Mouse (Mus musculus) intestine, embryonic 14.5 days (tissue): ENCODE measurements around the gene Ifrd1. TPM values are rescaled to one million over a fixed set of nuclear protein-coding genes. Genes with fewer than 3 reads are reported as not detected.

Experiments used
- ATAC-seq: fragments of 200-750 bp; cut with Nextera tagmentation; replicated peaks from 2 replicates; pipeline ENCODE4 v1.8.0; 2017; ENCODE audit warnings: low read depth, moderate number of reproducible peaks, moderate TSS enrichment, moderate library complexity; ENCODE audit not compliant: low FRiP score, low TSS enrichment
- DNase-seq: peaks from one replicate; pipeline ENCODE4 v3.0.0-alpha.2; 2018; ENCODE audit warnings: low spot score
- H3K27ac ChIP-seq: fragments of 300-500 bp; sonication (generic); 2 replicates; pipeline ENCODE4 v1.5.1; 2014; ENCODE audit warnings: low read depth, mild to moderate bottlenecking, control low read depth
- H3K27me3 ChIP-seq: fragments of 300-500 bp; sonication (generic); replicated peaks from 2 replicates; pipeline ENCODE4 v1.6.1; 2014; ENCODE audit warnings: low read length, control low read depth; ENCODE audit not compliant: control insufficient read depth, insufficient read depth
- H3K36me3 ChIP-seq: fragments of 300-500 bp; sonication (generic); 2 replicates; pipeline ENCODE4 v1.6.1; 2014; ENCODE audit warnings: low read length, control low read depth; ENCODE audit not compliant: control insufficient read depth, insufficient read depth
- H3K4me1 ChIP-seq: fragments of 300-500 bp; sonication (generic); replicated peaks from 2 replicates; pipeline ENCODE4 v1.6.1; 2014; ENCODE audit warnings: low read length, control low read depth, mixed read lengths; ENCODE audit not compliant: control insufficient read depth, insufficient read depth
- H3K4me2 ChIP-seq: fragments of 300-500 bp; sonication (generic); 2 replicates; pipeline ENCODE4 v1.6.1; 2014; ENCODE audit warnings: low read length
- H3K4me3 ChIP-seq: fragments of 300-500 bp; sonication (generic); 2 replicates; pipeline ENCODE4 v1.5.1; 2014; ENCODE audit warnings: low read depth, low read length, control low read depth, mixed read lengths
- H3K9ac ChIP-seq: fragments of 300-500 bp; sonication (generic); 2 replicates; pipeline ENCODE4 v1.6.1; 2014; ENCODE audit warnings: mild to moderate bottlenecking, low read length
- H3K9me3 ChIP-seq: fragments of 300-500 bp; sonication (generic); 2 replicates; pipeline ENCODE4 v1.6.1; 2016; ENCODE audit warnings: low read length, control low read depth; ENCODE audit not compliant: control insufficient read depth
- WGBS: fragments of 180-500 bp; shearing (Covaris S2); extraction: QIAGEN DNeasy Blood & Tissue Kit; methylation state at CpG from one replicate; pipeline ENCODE4 v1.1.7; 2014; 5-methylcytosine and 5-hydroxymethylcytosine counted together
- polyA plus RNA-seq: library from polyadenylated mRNA; unstranded; fragments of >200 nt; fragmentation: Nextera tagmentation; extraction: Ambion mirVana; gene quantifications from 2 replicates; pipeline ENCODE4 v1.2.1, GENCODE M21; 2014

Gene Ifrd1
- polyA plus RNA-seq, 1 experiment from 2014 or later = 103 TPM

DNA sequence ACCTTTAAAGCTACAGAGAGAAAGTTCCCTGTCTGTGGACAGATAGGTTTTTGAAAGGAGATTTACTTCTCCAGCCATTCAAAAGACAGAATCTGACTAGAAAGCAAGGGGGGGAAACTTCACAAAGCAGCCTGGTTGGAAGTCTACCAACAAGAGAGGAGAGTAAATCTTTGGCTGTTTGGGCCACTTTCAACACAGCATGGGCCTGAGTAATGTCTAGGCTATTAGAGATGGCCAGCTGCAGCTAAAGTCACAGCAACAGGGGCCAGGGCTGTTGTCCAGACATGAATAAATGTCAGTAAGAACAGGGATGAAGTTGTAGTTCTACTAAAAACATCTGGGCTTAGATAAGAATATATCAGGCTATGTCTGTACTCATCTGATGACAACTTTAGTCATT, 2.0 kb upstream of the Ifrd1 start:
- DNase-seq (no peak), ATAC-seq (no peak)
- H3K4me2 ChIP-seq = no peak overlapping the region
- H3K27me3 ChIP-seq = no peaks in the 10 kb centered on the region
- no peak overlapping the region for H3K4me3 ChIP-seq
- H3K4me1 ChIP-seq = no peaks in the 10 kb centered on the region
- H3K9me3 ChIP-seq = no peaks in the 10 kb centered on the region
- H3K9ac ChIP-seq = no peak overlapping the region
- no peaks in the 10 kb centered on the region for H3K36me3 ChIP-seq
- H3K27ac ChIP-seq = no peak overlapping the region

DNA sequence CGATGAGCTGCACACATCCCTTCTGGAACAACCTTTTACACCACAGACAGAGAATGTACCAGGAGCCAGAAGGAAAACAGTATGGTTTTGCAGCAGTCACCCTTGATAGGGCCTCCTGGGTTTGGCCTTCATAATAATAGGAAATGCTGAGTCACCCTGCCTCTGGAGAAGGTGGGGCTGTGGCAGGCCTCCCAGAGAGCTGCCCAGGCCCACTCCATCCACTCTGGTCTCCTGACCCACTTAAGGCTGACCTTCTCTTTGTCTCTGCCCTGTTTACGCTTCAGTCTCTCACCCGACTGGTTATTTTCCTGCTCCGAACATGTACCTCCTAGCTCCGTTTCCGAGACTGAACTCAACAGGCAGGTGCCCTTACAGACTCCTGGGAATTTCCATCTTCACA, 328 bp downstream of the Ifrd1 start:
- H3K4me1 ChIP-seq = no peaks in the 10 kb centered on the region
- no peak overlapping the region for H3K27ac ChIP-seq
- DNase-seq = no peak
- ATAC-seq = peak; percentile 69
- no peaks in the 10 kb centered on the region for H3K36me3 ChIP-seq
- H3K9ac ChIP-seq = no peak overlapping the region
- H3K9me3 ChIP-seq = no peaks in the 10 kb centered on the region
- H3K4me3 ChIP-seq = no peak overlapping the region
- H3K27me3 ChIP-seq = no peaks in the 10 kb centered on the region
- no peak overlapping the region for H3K4me2 ChIP-seq
- 62% methylated on average over 6 of the region's 6 CpGs for WGBS

DNA sequence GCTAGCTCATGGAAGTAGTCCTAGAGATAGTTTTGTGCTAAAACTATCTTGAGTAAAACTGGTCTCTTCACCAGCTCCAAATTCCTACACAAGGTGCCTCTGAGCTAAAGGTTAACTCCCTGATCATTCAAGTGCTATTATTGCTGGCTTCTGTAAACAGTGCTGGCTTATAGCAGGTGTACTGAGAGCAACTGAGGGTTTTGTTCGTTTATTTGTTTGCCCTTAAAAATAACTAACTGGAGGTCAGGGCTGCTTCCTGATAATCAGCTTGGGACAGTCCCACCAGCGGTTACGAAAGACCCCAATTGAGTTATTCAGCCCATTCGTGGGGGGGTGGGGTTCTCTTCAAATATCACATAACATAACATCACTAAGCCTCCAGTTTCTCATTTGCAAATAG, 920 bp downstream of the Ifrd1 start:
- WGBS = 38% methylated on average over 4 of the region's 4 CpGs
- H3K9ac ChIP-seq = no peak overlapping the region
- H3K9me3 ChIP-seq = no peaks in the 10 kb centered on the region
- H3K27ac ChIP-seq = no peak overlapping the region
- no peaks in the 10 kb centered on the region for H3K36me3 ChIP-seq
- no peak overlapping the region for H3K4me2 ChIP-seq
- no peaks in the 10 kb centered on the region for H3K27me3 ChIP-seq
- no peaks in the 10 kb centered on the region for H3K4me1 ChIP-seq
- ATAC-seq (no peak; the same call in 1 of the 2 replicates), DNase-seq (no peak)
- no peak overlapping the region for H3K4me3 ChIP-seq

DNA sequence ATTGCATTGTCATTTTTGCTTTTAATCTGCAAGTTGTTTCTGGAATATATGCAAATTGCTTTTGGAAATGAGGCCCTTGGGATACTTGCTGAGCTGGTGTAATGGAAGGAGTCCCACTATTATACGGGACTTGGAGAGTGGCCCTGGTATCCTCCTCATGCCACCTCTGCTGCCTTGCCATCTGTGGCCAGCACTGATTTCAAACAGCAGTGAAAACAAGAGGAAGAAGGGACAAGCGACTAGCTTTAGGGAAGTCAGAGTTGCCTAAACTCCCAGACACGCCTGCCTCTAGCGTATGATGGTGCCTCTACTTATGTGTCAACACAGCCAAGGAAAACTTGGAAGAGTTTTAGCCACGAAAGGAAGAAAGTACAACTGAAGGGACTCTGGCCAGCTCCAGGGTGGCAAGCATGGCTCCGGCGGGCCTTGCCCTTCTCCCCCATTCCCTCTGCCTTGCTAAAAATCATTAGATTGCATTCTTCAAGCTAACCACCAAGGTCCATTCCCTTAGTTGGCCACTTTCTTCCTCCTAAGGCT, 2.8 kb downstream of the Ifrd1 start:
- DNase-seq = no peak
- WGBS = 92% methylated on average over 7 of the region's 7 CpGs
- no peak overlapping the region for H3K4me2 ChIP-seq
- no peaks in the 10 kb centered on the region for H3K9me3 ChIP-seq
- no peak overlapping the region for H3K9ac ChIP-seq
- no peak overlapping the region for H3K27ac ChIP-seq
- H3K36me3 ChIP-seq = no peaks in the 10 kb centered on the region
- ATAC-seq = no peak
- H3K27me3 ChIP-seq = no peaks in the 10 kb centered on the region
- H3K4me1 ChIP-seq = no peaks in the 10 kb centered on the region
- H3K4me3 ChIP-seq = no peak overlapping the region

DNA sequence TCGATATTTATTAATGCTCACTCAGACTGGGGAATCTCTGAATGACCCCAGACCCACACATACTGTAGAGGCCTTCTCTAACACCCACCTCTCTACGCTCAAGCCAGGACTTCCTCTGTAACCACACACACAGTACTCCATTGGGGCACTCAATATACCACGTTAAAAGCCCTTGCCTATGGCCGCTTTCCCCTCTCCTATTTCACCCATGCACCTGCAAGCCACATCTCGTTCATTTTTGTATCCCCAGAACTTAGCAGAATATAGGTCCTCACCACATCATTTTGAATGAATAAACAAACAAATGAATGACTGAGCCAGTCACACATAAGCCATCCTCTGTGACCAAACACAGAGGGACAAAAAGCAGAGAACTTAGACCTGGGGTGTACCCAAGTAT, 3.4 kb downstream of the Ifrd1 start:
- ATAC-seq = no peak

DNA sequence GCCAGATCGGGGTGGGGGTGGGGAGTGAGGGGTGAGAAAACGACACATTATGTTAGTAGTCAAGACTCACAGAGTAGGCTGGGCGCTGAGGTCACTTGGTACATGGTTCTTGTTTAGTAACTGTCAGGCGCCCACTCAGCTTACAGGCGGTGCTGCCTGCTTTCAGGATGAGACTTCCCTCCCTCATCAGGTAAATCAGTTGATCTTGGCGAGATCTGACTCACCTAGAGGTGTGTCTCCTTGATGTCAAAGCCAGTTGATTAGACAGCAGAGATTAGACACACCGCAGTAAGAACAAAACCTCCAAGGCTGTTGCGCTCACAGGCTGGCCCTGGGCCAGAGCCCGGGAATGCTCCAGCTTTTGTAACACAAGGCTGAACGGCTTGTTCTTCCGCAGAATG, 4.5 kb downstream of the Ifrd1 start:
- Histone ChIP-seq H3K9me3 (no peaks in the 10 kb centered on the region), H3K27me3 (no peaks in the 10 kb centered on the region), H3K9ac (no peak overlapping the region), H3K36me3 (no peaks in the 10 kb centered on the region), H3K4me2 (no peak overlapping the region), H3K4me1 (no peaks in the 10 kb centered on the region), H3K4me3 (no peak overlapping the region), H3K27ac (no peak overlapping the region)
- ATAC-seq = peak; percentile 49; the same call in 1 of the 2 replicates
- peak; percentile 65 for DNase-seq
- WGBS = 45% methylated on average over 11 of the region's 11 CpGs

More for the DNA sequence above, 3.4 kb downstream of the Ifrd1 start:
- Histone ChIP-seq H3K9ac (no peak overlapping the region), H3K4me1 (no peaks in the 10 kb centered on the region), H3K4me3 (no peak overlapping the region), H3K9me3 (no peaks in the 10 kb centered on the region), H3K27me3 (no peaks in the 10 kb centered on the region), H3K27ac (no peak overlapping the region), H3K4me2 (no peak overlapping the region), H3K36me3 (no peaks in the 10 kb centered on the region)
- DNase-seq = no peak
- WGBS = 91% methylated on average over 5 of the region's 5 CpGs

DNA sequence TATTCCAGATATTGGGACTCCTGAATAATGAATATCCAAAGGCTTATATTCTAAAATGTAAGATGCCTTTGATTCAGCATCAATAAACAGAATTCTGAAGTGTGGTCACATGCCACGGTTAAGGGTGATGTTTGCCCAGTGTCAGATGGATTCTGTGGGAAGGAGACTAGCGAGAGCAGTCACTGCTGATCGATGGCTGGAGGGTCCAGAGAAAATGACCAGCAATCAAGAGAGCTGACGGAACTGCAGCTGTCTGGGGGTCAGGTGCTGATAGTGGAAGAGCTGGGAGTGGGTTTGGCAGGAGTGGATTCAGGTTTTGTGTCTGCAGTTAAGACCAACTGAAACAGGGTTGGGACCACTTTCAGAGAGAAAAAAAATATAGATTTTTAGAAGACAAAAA, 5.1 kb downstream of the Ifrd1 start:
- 58% methylated on average over 4 of the region's 4 CpGs for WGBS
- H3K4me2 ChIP-seq = no peak overlapping the region
- no peak overlapping the region for H3K9ac ChIP-seq
- ATAC-seq = no peak
- H3K4me3 ChIP-seq = no peak overlapping the region
- H3K4me1 ChIP-seq = no peaks in the 10 kb centered on the region
- H3K27me3 ChIP-seq = no peaks in the 10 kb centered on the region
- no peak for DNase-seq
- H3K27ac ChIP-seq = no peak overlapping the region
- no peaks in the 10 kb centered on the region for H3K36me3 ChIP-seq
- H3K9me3 ChIP-seq = no peaks in the 10 kb centered on the region

DNA sequence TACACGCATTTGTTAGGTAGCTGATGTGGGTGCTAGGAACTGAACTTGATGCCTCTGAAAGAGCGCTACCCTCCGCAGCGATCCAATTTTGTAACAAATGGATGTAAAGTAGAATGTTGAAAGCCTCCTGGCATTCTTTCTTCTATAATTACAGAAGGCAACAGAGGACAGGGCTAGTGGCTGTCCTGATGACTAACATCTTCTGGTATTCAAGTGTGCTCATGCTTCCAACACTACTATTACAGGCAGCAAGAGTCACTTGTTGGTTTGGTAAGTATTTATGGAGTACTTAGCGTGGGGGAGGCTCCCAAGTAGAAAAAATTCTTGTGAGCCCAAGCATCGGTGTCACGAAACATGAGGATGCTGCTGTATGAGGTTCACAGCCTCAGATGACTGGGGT, 9.1 kb downstream of the Ifrd1 start:
- Histone ChIP-seq H3K4me3 (no peak overlapping the region), H3K27me3 (no peaks in the 10 kb centered on the region), H3K9ac (no peak overlapping the region), H3K4me2 (no peak overlapping the region), H3K27ac (no peak overlapping the region), H3K36me3 (no peaks in the 10 kb centered on the region), H3K9me3 (no peaks in the 10 kb centered on the region), H3K4me1 (no peaks in the 10 kb centered on the region)
- no peak for ATAC-seq
- 90% methylated on average over 7 of the region's 7 CpGs for WGBS
- no peak for DNase-seq

DNA sequence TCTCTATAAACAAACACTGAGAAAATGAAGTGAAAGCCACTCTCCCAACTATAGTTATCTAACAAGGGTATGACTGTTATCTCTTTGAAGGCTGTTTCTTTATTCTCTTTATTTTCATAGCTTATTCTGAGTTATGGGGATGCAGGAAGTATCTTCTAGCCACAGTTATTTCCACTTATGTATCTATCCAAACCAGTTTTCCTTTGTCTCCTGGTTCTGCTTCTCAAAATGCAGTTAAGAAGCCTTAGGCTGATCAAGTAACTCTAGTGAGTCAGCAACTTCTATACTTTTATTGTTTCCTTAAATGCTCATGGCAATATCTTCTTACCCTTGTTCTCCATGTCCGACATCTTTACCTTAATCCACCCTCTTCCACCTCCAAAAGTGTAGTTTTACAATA, 16.1 kb downstream of the Ifrd1 start:
- Histone ChIP-seq H3K9ac (no peak overlapping the region), H3K27me3 (no peaks in the 10 kb centered on the region), H3K4me3 (no peak overlapping the region), H3K4me1 (no peaks in the 10 kb centered on the region), H3K4me2 (no peak overlapping the region), H3K27ac (no peak overlapping the region), H3K36me3 (no peaks in the 10 kb centered on the region), H3K9me3 (no peaks in the 10 kb centered on the region)
- ATAC-seq (no peak), DNase-seq (no peak)
- 88% methylated on average over 1 of the region's 1 CpGs for whole genome bisulfite sequencing
